Mouse (Mus musculus) liver, adult (tissue): Measurements from ENCODE around the gene Snapc3.

Experiments
- GATA4 ChIP-seq: IDR thresholded peaks from 2 replicates; pipeline ENCODE4 v1.6.1; 2014; ENCODE audit warnings: mild to moderate bottlenecking, low read length; ENCODE audit not compliant: insufficient replicate concordance

Snapc3 gene

GRCm38 (mm10) chr4:83417160-83417819, at the start of gene Snapc3:
Gene Snapc3, plus strand, starts transcription at chr4:83417724.
- TF ChIP-seq GATA4: no peak; the same call in 1 of the 2 replicates

GRCm38 (mm10) chr4:83373381-83373780, 44.1 kb upstream of the Snapc3 start:
- no peak for TF ChIP-seq GATA4

- TF ChIP-seq GATA4: no peak
Observed at GRCm38 (mm10) chr4:83375650-83376049, 41.9 kb upstream of the Snapc3 start.

- TF ChIP-seq GATA4: no peak
Observed at GRCm38 (mm10) chr4:83376461-83377015, 41.0 kb upstream of the Snapc3 start.

GRCm38 (mm10) chr4:83379036-83379435, 38.5 kb upstream of the Snapc3 start:
- no peak for TF ChIP-seq GATA4

GRCm38 (mm10) chr4:83379746-83380145, 37.8 kb upstream of the Snapc3 start:
- TF ChIP-seq GATA4: no peak

- TF ChIP-seq GATA4: no peak
Observed at GRCm38 (mm10) chr4:83380266-83380665, 37.3 kb upstream of the Snapc3 start.

GRCm38 (mm10) chr4:83383899-83384490, 33.5 kb upstream of the Snapc3 start:
- no peak for TF ChIP-seq GATA4

- TF ChIP-seq GATA4: no peak
Observed at GRCm38 (mm10) chr4:83385091-83385490, 32.4 kb upstream of the Snapc3 start.

- no peak for TF ChIP-seq GATA4
Observed at GRCm38 (mm10) chr4:83390551-83390950, 27.0 kb upstream of the Snapc3 start.

GRCm38 (mm10) chr4:83391956-83392355, 25.6 kb upstream of the Snapc3 start:
- TF ChIP-seq GATA4: no peak

GRCm38 (mm10) chr4:83393733-83394132, 23.8 kb upstream of the Snapc3 start:
- no peak for TF ChIP-seq GATA4

- TF ChIP-seq GATA4: no peak
Observed at GRCm38 (mm10) chr4:83396346-83396745, 21.2 kb upstream of the Snapc3 start.

- TF ChIP-seq GATA4: no peak
Observed at GRCm38 (mm10) chr4:83396996-83397770, 20.3 kb upstream of the Snapc3 start.

GRCm38 (mm10) chr4:83398527-83398926, 19.0 kb upstream of the Snapc3 start:
- no peak for TF ChIP-seq GATA4
